Mouse (Mus musculus): ENCODE measurements at regions not wholly inside any gene's neighbourhood (a gene's known extent, or its start where the extent isn't known, plus 50 kb on each side); places are given as distances from the start of the nearest gene placed in this dataset.

GRCm38 (mm10) chr12:32273474-32273873 lies 65.0 kb upstream of the Pik3cg start:
- no peak for TF ChIP-seq CTCF (IDR thresholded peaks at IDR 0.05; ENCODE audit: extremely low read depth, insufficient read depth, low read length)
- TF ChIP-seq POLR2A (IDR thresholded peaks at IDR 0.05; ENCODE audit: extremely low read depth, insufficient read depth, low read length): no peak
- H3K4me3 ChIP-seq (ENCODE audit: insufficient read depth, low read length): no peak overlapping the region
- no peak overlapping the region for H3K27ac ChIP-seq (ENCODE audit: insufficient read depth, low read length)
- no peaks in the 10 kb centered on the region for H3K4me1 ChIP-seq (ENCODE audit: control insufficient read depth, insufficient read depth, low read length)

DNA sequence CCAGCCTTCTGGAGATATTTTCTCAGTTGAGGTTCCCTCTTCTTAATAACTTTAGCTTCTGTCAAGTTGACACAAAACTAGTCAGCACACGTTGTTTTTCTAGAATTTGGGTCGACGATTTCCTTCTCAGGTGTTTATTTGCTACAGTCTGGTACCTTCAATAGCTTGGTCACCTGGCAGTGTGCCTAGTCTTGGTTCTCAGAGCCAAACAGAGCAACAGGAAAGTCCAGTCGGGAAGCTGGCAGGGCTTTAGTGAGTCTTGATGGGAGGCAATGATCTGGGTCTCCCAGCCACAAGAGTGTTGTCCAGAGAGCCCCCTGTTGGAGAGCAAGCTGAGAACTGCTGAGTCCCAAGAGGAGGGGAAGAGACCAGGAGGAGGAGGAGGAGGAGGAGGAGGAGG lies 71.4 kb upstream of the Pik3cg start:
- no peak overlapping the region for H3K27ac ChIP-seq (ENCODE audit: insufficient read depth, low read length)
- H3K4me1 ChIP-seq (ENCODE audit: control insufficient read depth, insufficient read depth, low read length): no peaks in the 10 kb centered on the region
- TF ChIP-seq POLR2A (IDR thresholded peaks at IDR 0.05; ENCODE audit: extremely low read depth, insufficient read depth, low read length) (no peak), CTCF (IDR thresholded peaks at IDR 0.05; ENCODE audit: extremely low read depth, insufficient read depth, low read length) (no peak)
- H3K4me3 ChIP-seq (ENCODE audit: insufficient read depth, low read length): no peak overlapping the region

DNA sequence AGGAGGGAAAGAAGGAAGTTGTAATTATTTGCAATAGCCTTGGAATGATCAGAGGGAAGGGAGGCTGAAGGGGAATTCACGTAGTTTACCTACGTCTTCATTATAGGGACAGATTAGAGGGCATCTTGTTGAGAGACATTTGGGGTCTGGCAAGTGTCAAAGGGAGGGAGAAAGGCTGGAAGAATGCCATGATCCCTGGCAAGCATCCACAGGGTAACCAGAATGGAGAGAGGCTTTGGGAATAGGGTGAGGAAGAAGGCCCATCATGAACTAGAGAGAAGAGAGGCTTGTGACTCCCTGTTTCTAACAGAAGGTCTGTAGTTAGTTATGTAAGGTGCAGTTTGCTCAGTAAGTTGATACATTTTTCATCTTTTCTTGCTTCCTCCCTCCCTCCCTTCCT lies 71.8 kb upstream of the Pik3cg start:
- no peaks in the 10 kb centered on the region for H3K4me1 ChIP-seq (ENCODE audit: control insufficient read depth, insufficient read depth, low read length)
- H3K27ac ChIP-seq (ENCODE audit: insufficient read depth, low read length): no peak overlapping the region
- no peak overlapping the region for H3K4me3 ChIP-seq (ENCODE audit: insufficient read depth, low read length)
- no peak for TF ChIP-seq POLR2A (IDR thresholded peaks at IDR 0.05; ENCODE audit: extremely low read depth, insufficient read depth, low read length)
- TF ChIP-seq CTCF (IDR thresholded peaks at IDR 0.05; ENCODE audit: extremely low read depth, insufficient read depth, low read length): no peak

DNA sequence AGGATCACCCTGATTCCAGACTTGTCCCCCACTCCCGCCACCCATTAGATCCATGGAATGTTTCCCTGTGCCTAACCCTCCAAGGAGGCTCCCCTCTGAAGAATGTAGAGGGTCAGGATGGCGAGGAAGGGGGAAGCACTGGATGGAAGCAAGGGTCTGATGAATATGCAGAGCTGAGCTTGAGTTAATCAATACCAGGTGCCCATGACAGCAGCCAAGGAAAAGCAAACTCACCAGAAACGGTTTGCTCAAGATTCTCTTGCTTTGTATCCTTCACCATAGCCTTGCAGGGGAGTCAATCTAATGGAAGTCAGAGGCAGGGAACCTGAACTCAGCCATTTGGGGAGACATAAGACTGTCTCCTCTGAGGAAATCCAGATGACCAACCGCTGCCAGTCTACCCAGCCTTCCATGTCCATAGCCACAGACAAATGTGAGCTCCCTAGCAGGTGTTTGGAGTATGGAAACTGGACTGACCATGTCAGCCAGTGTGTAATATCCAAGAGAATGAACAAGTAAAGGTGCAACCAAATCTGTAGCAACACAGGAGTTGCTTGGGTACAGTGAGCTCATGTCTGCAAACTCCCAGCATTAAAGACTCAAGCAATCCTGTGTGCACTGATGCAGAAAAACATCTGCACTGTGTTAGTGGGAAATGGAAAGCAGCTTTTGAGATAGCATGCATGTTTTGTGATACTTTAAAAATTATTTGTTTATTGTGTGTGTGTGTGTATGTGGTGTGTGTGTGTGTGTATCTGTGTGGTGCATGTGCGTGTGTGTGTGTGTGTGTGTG lies 74.1 kb upstream of the Pik3cg start:
- Histone ChIP-seq H3K4me1 (ENCODE audit: control insufficient read depth, insufficient read depth, low read length) (no peaks in the 10 kb centered on the region), H3K27ac (ENCODE audit: insufficient read depth, low read length) (no peak overlapping the region), H3K4me3 (ENCODE audit: insufficient read depth, low read length) (no peak overlapping the region)
- TF ChIP-seq POLR2A (IDR thresholded peaks at IDR 0.05; ENCODE audit: extremely low read depth, insufficient read depth, low read length): no peak
- no peak for TF ChIP-seq CTCF (IDR thresholded peaks at IDR 0.05; ENCODE audit: extremely low read depth, insufficient read depth, low read length)

- Histone ChIP-seq H3K27ac (ENCODE audit: insufficient read depth, low read length) (no peak overlapping the region), H3K4me3 (ENCODE audit: insufficient read depth, low read length) (no peak overlapping the region), H3K4me1 (ENCODE audit: control insufficient read depth, insufficient read depth, low read length) (no peaks in the 10 kb centered on the region)
- TF ChIP-seq POLR2A (IDR thresholded peaks at IDR 0.05; ENCODE audit: extremely low read depth, insufficient read depth, low read length) (no peak), CTCF (IDR thresholded peaks at IDR 0.05; ENCODE audit: extremely low read depth, insufficient read depth, low read length) (no peak)
Measured at GRCm38 (mm10) chr12:32285039-32285438, 76.6 kb upstream of the Pik3cg start.

DNA sequence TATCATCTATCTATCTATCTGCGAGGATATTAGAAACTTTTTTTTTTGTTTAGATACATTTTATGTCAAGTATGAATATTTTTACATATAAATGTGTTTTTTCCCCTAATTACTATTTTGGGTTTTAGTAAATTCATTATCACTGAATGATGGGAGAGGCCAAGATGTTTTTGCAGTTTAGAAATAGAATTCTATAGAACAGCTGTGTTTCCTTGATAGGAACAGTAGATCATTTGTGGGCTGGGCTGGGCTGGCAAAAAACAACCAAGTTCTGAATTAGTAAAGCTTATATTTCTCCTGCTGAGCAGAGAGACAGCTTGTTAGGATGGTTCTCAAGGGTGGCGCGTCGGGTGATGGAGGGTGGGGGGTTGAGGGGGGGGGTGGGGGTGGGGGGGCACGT lies 78.2 kb upstream of the Pik3cg start:
- no peak for TF ChIP-seq POLR2A (IDR thresholded peaks at IDR 0.05; ENCODE audit: extremely low read depth, insufficient read depth, low read length)
- TF ChIP-seq CTCF (IDR thresholded peaks at IDR 0.05; ENCODE audit: extremely low read depth, insufficient read depth, low read length): no peak
- H3K27ac ChIP-seq (ENCODE audit: insufficient read depth, low read length): no peak overlapping the region
- H3K4me1 ChIP-seq (ENCODE audit: control insufficient read depth, insufficient read depth, low read length): no peaks in the 10 kb centered on the region
- no peak overlapping the region for H3K4me3 ChIP-seq (ENCODE audit: insufficient read depth, low read length)

- no peak for TF ChIP-seq CTCF (IDR thresholded peaks at IDR 0.05; ENCODE audit: extremely low read depth, insufficient read depth, low read length)
- no peak for TF ChIP-seq POLR2A (IDR thresholded peaks at IDR 0.05; ENCODE audit: extremely low read depth, insufficient read depth, low read length)
- no peak overlapping the region for H3K27ac ChIP-seq (ENCODE audit: insufficient read depth, low read length)
- no peaks in the 10 kb centered on the region for H3K4me1 ChIP-seq (ENCODE audit: control insufficient read depth, insufficient read depth, low read length)
- H3K4me3 ChIP-seq (ENCODE audit: insufficient read depth, low read length): no peak overlapping the region
Measured at GRCm38 (mm10) chr12:32291145-32291544, 82.7 kb upstream of the Pik3cg start.

DNA sequence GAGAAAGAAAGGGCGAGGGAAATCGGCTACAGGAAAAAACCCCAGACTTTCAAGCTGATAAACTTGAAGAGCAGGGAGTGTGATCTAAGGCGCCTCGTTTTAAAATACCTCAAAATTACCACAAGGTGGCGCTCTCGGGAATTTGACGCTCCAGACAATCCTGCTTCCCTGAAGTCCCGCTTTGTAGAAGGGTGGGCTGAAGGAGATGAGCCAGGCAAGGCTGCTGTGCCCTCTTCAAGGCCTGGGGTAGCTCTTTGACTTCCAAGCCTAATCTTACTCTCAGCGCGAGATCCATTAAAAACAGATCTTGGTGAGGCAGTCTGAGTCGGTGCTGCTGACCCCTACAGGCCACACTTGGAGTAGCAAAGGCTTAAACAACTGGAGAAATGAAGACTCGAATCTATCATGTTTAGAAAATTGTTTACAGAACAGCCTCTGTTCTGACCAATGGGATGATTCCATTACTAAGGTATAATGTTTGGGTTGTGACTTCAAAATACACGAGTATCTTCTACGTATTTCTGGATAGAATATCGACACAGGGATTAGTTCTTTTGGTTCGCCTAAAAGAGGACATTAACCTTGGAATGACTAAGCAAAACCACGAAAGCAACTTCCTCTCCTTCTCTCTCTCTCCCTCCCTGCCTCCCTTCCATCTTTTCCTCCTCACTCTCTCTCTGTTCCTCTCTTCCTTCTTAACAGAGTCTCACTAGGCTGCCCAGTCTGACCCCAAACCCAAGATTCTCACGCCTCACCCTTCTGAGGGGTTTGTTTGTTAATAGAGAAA lies 83.7 kb upstream of the Pik3cg start:
- Histone ChIP-seq H3K4me3 (ENCODE audit: insufficient read depth, low read length) (peak overlapping the region; percentile 26), H3K4me1 (ENCODE audit: control insufficient read depth, insufficient read depth, low read length) (no peaks in the 10 kb centered on the region), H3K27ac (ENCODE audit: insufficient read depth, low read length) (no peak overlapping the region)
- TF ChIP-seq POLR2A (IDR thresholded peaks at IDR 0.05; ENCODE audit: extremely low read depth, insufficient read depth, low read length): no peak
- TF ChIP-seq CTCF (IDR thresholded peaks at IDR 0.05; ENCODE audit: extremely low read depth, insufficient read depth, low read length): peak; percentile 68

DNA sequence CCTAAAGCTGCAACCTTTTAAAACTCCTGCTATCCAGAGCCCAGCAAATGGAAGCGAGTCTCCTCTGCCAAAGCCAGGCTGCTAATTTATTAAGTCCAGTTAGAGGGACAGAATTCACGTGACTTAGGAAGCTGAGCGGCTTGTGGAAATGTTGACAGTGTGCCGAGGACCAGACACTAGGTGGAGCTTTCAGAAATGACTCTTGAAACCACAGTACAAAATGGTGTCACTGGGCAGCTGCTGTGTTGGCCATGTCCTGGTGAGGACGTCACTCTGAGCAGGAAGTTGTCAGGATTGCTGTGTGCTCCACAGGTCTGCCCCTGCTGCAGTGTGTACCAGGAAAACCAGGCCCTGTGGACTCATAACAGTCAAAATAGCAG lies 84.3 kb upstream of the Pik3cg start:
- Histone ChIP-seq H3K4me1 (ENCODE audit: control insufficient read depth, insufficient read depth, low read length) (no peaks in the 10 kb centered on the region), H3K4me3 (ENCODE audit: insufficient read depth, low read length) (no peak overlapping the region), H3K27ac (ENCODE audit: insufficient read depth, low read length) (no peak overlapping the region)
- TF ChIP-seq CTCF (IDR thresholded peaks at IDR 0.05; ENCODE audit: extremely low read depth, insufficient read depth, low read length) (no peak), POLR2A (IDR thresholded peaks at IDR 0.05; ENCODE audit: extremely low read depth, insufficient read depth, low read length) (no peak)

GRCm38 (mm10) chr12:32297431-32297830 lies 81.1 kb upstream of the Ccdc71l start:
- Histone ChIP-seq H3K27ac (ENCODE audit: insufficient read depth, low read length) (no peak overlapping the region), H3K4me1 (ENCODE audit: control insufficient read depth, insufficient read depth, low read length) (no peaks in the 10 kb centered on the region), H3K4me3 (ENCODE audit: insufficient read depth, low read length) (no peak overlapping the region)
- TF ChIP-seq POLR2A (IDR thresholded peaks at IDR 0.05; ENCODE audit: extremely low read depth, insufficient read depth, low read length): no peak
- TF ChIP-seq CTCF (IDR thresholded peaks at IDR 0.05; ENCODE audit: extremely low read depth, insufficient read depth, low read length): no peak

Measured in cortical plate, adult 2 months (tissue).